Mouse (Mus musculus): ENCODE measurements around the gene Med4.
A peak's percentile ranks its signal among the peaks of the same experiment; 100 is the strongest.

The Med4 gene

GRCm38 (mm10) chr14:73553122-73553696 lies 43.4 kb downstream of the Med4 start:
- DNase-seq (ENCODE audit: low read depth, low spot score) = peak; percentile 10
